Mouse (Mus musculus) large intestine, adult 2 months (tissue): ENCODE data around the gene Syce1l. TPM values are rescaled to one million over a fixed set of nuclear protein-coding genes. Genes with fewer than 3 reads are reported as not detected.

Experiments used
- DNase-seq: peaks from one replicate; pipeline ENCODE4 v3.0.0-alpha.2; 2012; ENCODE audit warnings: low read depth, low spot score
- WGBS: fragments of 180-500 bp; shearing (Covaris S2); methylation state at CpG from one replicate; pipeline ENCODE4 v1.1.7; 2018; 5-methylcytosine and 5-hydroxymethylcytosine counted together
- polyA plus RNA-seq: library from polyadenylated mRNA; depleted of rRNA; stranded (reverse); fragments of >200 nt; gene quantifications from 2 replicates; pipeline ENCODE4 v1.2.3, GENCODE M21; 2012; rRNA removed

Syce1l gene
- polyA plus RNA-seq, 1 experiment, result not detected

GRCm38 (mm10) chr8:113669924-113670323 is 26.9 kb downstream of the Syce1l start:
- DNase-seq, result no peak
- 75% methylated on average over 10 of the region's 10 CpGs for WGBS

GRCm38 (mm10) chr8:113672599-113673255 is 29.7 kb downstream of the Syce1l start:
- 82% methylated on average over 11 of the region's 11 CpGs for WGBS
- no peak for DNase-seq

GRCm38 (mm10) chr8:113673300-113673699 is 30.3 kb downstream of the Syce1l start:
- DNase-seq, result no peak
- WGBS, result 65% methylated on average over 3 of the region's 3 CpGs

- 66% methylated on average over 3 of the region's 3 CpGs for WGBS
- DNase-seq, result no peak
Observed at GRCm38 (mm10) chr8:113674611-113675010, 31.6 kb downstream of the Syce1l start.

- WGBS, result 47% methylated on average over 2 of the region's 2 CpGs
- DNase-seq, result no peak
Observed at GRCm38 (mm10) chr8:113675281-113675680, 32.3 kb downstream of the Syce1l start.

- DNase-seq, result no peak
- 86% methylated on average over 1 of the region's 1 CpGs for WGBS
Observed at GRCm38 (mm10) chr8:113676811-113677210, 33.8 kb downstream of the Syce1l start.

GRCm38 (mm10) chr8:113679361-113679760 is 36.3 kb downstream of the Syce1l start:
- 51% methylated on average over 3 of the region's 3 CpGs for WGBS

GRCm38 (mm10) chr8:113687889-113688542 is 45.0 kb downstream of the Syce1l start:
- DNase-seq, result no peak
- 50% methylated on average over 17 of the region's 17 CpGs for WGBS

More at GRCm38 (mm10) chr8:113679361-113679760, 36.3 kb downstream of the Syce1l start:
- DNase-seq, result no peak

- WGBS, result 50% methylated on average over 8 of the region's 8 CpGs
Observed at GRCm38 (mm10) chr8:113688543-113688915, 45.5 kb downstream of the Syce1l start.

GRCm38 (mm10) chr8:113691622-113692343 is 48.8 kb downstream of the Syce1l start:
- no peak for DNase-seq
- 32% methylated on average over 14 of the region's 14 CpGs for WGBS

More at GRCm38 (mm10) chr8:113688543-113688915, 45.5 kb downstream of the Syce1l start:
- DNase-seq, result no peak

- no peak for DNase-seq
- 78% methylated on average over 7 of the region's 7 CpGs for WGBS
Observed at GRCm38 (mm10) chr8:113704968-113705367, 62.0 kb downstream of the Syce1l start.

Other genes starting within 250 kb of the Syce1l start
- 5.1 and 7.2 TPM in 2 replicates for gene Mon1b, start 7.6 kb upstream of the Syce1l start, polyA plus RNA-seq
- 0.55 and 0.70 TPM in 2 replicates for gene Adamts18, start 205.5 kb downstream of the Syce1l start, polyA plus RNA-seq